ENCODE assay signal across 8 mouse cellular contexts in genomic region chr8:46618639-46619320, GRCm38 (mm10). TPM values are rescaled to one million over a fixed set of nuclear protein-coding genes. Genes with fewer than 3 reads are reported as not detected.
DNase-seq lines count a peak whose midpoint lies in the region; ATAC-seq and TF ChIP-seq lines count a peak whose summit lies in the region.

No protein-coding gene starts in this region.

- no peaks in the 10 kb centered on the region for H3K27me3 ChIP-seq in lung, embryonic 16.5 days (ENCODE audit: control insufficient read depth, insufficient read depth, low read depth, low read length)
- no peaks in the 10 kb centered on the region for H3K27me3 ChIP-seq in forebrain, embryonic 10.5 days (ENCODE audit: poor library complexity, severe bottlenecking)

- H3K4me1 ChIP-seq in lung, embryonic 16.5 days (replicated peaks; ENCODE audit: control insufficient read depth, insufficient read depth, low read length) = peaks cover 20% of the 10 kb centered on the region
- H3K4me1 ChIP-seq in forebrain, embryonic 10.5 days = peaks cover 44% of the 10 kb centered on the region
- no peaks in the 10 kb centered on the region for H3K4me1 ChIP-seq in olfactory bulb, adult 2 months (ENCODE audit: control insufficient read depth, insufficient read depth, low read length)

- no peak for TF ChIP-seq CTCF in olfactory bulb, adult 2 months (IDR thresholded peaks at IDR 0.05; ENCODE audit: insufficient read depth, low read depth, low read length)

- no peaks in the 10 kb centered on the region for H3K9me3 ChIP-seq in lung, embryonic 16.5 days (ENCODE audit: control insufficient read depth, low read length)
- H3K9me3 ChIP-seq in forebrain, embryonic 10.5 days = no peaks in the 10 kb centered on the region

- no peak overlapping the region for H3K27ac ChIP-seq in lung, embryonic 16.5 days (ENCODE audit: low read length)
- peak overlapping the region; percentile 95 for H3K27ac ChIP-seq in forebrain, embryonic 10.5 days
- H3K27ac ChIP-seq in olfactory bulb, adult 2 months (ENCODE audit: insufficient read depth, low read depth, low read length) = no peak overlapping the region

- peak overlapping the region; percentile 69 for H3K4me3 ChIP-seq in lung, embryonic 16.5 days (ENCODE audit: low read length)
- peak overlapping the region; percentile 72 for H3K4me3 ChIP-seq in forebrain, embryonic 10.5 days
- peak overlapping the region; percentile 68 for H3K4me3 ChIP-seq in olfactory bulb, adult 2 months (ENCODE audit: insufficient read depth, low read depth, low read length)

- DNase-seq in lung, postnatal 25 days (ENCODE audit: low spot score) = no peak
- no peak for DNase-seq in forebrain, embryonic 10.5 days (ENCODE audit: extremely low spot score, low spot score)
- DNase-seq in kidney, postnatal 10 days = peak; percentile 14
- DNase-seq in urinary bladder, postnatal 14 days (ENCODE audit: low spot score) = no peak
- DNase-seq in B cell, adult 2 months = no peak
- DNase-seq in thymus, postnatal 0 days (ENCODE audit: low spot score) = no peak

- no peak for ATAC-seq in lung, embryonic 16.5 days (ENCODE audit: low read depth)

- peak overlapping the region; percentile 79 for H3K9ac ChIP-seq in lung, embryonic 16.5 days (ENCODE audit: low read length)

- no peak for TF ChIP-seq POLR2A in olfactory bulb, adult 2 months (IDR thresholded peaks at IDR 0.05; ENCODE audit: insufficient read depth, low read depth, low read length)

- no peaks in the 10 kb centered on the region for H3K36me3 ChIP-seq in lung, embryonic 16.5 days (ENCODE audit: control insufficient read depth, insufficient read depth, low read length)
- peaks cover 8% of the 10 kb centered on the region for H3K36me3 ChIP-seq in forebrain, embryonic 10.5 days (replicated peaks)

- H3K4me2 ChIP-seq in lung, embryonic 16.5 days (ENCODE audit: low read depth, low read length) = peak overlapping the region; percentile 76

- WGBS in lung, embryonic 16.5 days = 4% methylated on average over 10 of the region's 10 CpGs
- 3% methylated on average over 10 of the region's 10 CpGs for WGBS in forebrain, embryonic 10.5 days
- WGBS in olfactory bulb, adult 2 months = 8% methylated on average over 10 of the region's 10 CpGs

RNA-seq across cellular contexts. Expression of gene Casp3, which starts 1.7 kb away (rescaled TPM):
- 85.0 and 89.8 TPM in 2 replicates for polyA plus RNA-seq in lung, embryonic 16.5 days (2015; fragmentation: Nextera tagmentation; extraction: Ambion mirVana)
- 132 and 139 TPM in 2 replicates for polyA plus RNA-seq in forebrain, embryonic 10.5 days (2016; fragmentation: Nextera tagmentation; extraction: Ambion mirVana)
- not detected in 2 replicates for polyA plus RNA-seq in olfactory bulb, adult 2 months (2012; ENCODE audit: insufficient read depth, insufficient read length, low replicate concordance, missing spikeins)
- 82.5 and 93.9 TPM in 2 replicates for polyA plus RNA-seq in thymus, postnatal 0 days (2015; fragmentation: Nextera tagmentation; extraction: Ambion mirVana)

RNA-seq across cellular contexts. Expression of gene Primpol, which starts 1.8 kb away (rescaled TPM):
- 13.2 and 15.2 TPM in 2 replicates for polyA plus RNA-seq in lung, embryonic 16.5 days (2015; fragmentation: Nextera tagmentation; extraction: Ambion mirVana)
- polyA plus RNA-seq in forebrain, embryonic 10.5 days (2016; fragmentation: Nextera tagmentation; extraction: Ambion mirVana) = 8.5 and 9.9 TPM in 2 replicates
- polyA plus RNA-seq in olfactory bulb, adult 2 months (2012; ENCODE audit: insufficient read depth, insufficient read length, low replicate concordance, missing spikeins) = not detected in 2 replicates
- polyA plus RNA-seq in thymus, postnatal 0 days (2015; fragmentation: Nextera tagmentation; extraction: Ambion mirVana) = 15.1 and 16.9 TPM in 2 replicates
